Mouse (Mus musculus): Measurements from ENCODE around the gene Ttc38.

DNA sequence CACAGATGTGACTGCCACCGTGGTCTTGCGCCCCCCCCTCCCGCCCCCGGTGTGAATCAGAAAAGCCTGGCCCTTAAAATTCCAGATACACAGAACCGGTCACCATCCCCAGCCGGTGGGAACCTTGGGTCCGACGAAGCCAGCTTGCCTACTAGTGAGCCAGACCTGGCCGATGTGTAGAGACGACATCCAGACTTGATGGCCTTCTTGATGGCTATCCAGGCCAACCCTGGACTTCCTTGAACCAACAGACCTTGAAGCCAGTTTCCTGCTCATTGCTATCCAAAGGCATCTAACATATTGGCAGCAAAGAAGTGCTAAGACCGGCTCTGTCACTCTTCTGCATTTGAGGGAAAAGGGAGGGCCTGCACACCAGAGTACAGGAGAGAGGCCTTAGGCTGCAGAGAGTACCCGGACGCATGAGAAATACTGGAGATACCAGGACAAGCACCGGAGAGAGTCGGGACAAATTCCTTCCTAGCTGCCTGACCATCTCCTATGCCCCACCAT lies 26.9 kb downstream of the Ttc38 start:
- TF ChIP-seq POLR2A (IDR thresholded peaks at IDR 0.05; ENCODE audit: insufficient read length, low read depth): no peak
- TF ChIP-seq USF1 (IDR thresholded peaks at IDR 0.05; ENCODE audit: low read depth): no peak
- TF ChIP-seq MAX (IDR thresholded peaks at IDR 0.05; ENCODE audit: low read depth): no peak
- no peak for TF ChIP-seq MYOD1 (IDR thresholded peaks at IDR 0.05; ENCODE audit: control insufficient read depth in 1 of 3, insufficient read length in 2 of 3, low read depth in 2 of 3)
- TF ChIP-seq POLR2AphosphoS2 (IDR thresholded peaks at IDR 0.05; ENCODE audit: insufficient read length, low read depth): no peak

Measured in myocyte (in vitro differentiated cells).